ENCODE assay signal across 22 mouse cellular contexts in the genomic region with DNA sequence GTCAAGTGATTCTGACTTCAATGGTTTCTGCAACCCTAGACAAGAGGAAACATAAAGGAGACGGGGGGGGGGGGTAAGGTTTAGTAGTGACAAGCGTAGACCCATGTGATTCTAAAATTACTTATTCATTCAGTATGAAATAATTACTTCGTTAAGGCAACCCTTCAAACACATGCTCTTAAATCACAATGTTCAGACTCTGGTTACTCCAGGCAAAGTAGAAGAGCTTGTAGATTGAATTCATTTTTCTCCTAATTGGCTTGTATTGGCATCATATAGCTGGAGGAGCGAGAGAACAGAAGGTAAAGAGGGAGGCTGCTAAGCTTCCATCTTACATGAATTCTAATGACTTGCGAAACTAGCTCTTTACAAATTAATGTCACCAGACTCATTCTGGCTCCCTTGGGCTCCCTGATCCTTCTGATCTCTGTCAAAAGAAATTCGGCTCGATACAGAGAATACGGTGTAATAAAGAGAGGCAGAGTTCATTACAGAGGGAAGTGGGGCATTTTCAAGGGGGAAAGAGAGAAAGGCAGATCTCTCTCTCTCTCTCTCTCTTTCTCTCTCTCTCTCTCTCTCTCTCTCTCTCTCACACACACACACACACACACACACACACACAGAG.
A peak's percentile ranks its signal among the peaks of the same experiment; 100 is the strongest.
DNase-seq lines count a peak whose midpoint lies in the region; ATAC-seq lines count a peak whose summit lies in the region.
"Had no signal": no experiment of that assay in that cellular context is flagged by ENCODE, and none has a peak within 500 bp of the region (broad histone marks: within the 10 kb centered on the region; RNA-seq: fewer than 3 reads in every experiment).

No protein-coding gene starts in this region.

- no peak overlapping the region for H3K4me2 ChIP-seq in forebrain, embryonic 16.5 days (ENCODE audit: low read length)
- H3K4me2 ChIP-seq in midbrain, embryonic 14.5 days (ENCODE audit: low read length), result 0 out of 2 replicates have a peak overlapping the region, but pooled peaks have one; percentile 8
- H3K4me2 ChIP-seq in neural tube, embryonic 15.5 days, result no peak overlapping the region
- H3K4me2 ChIP-seq in kidney, embryonic 15.5 days, result no peak overlapping the region
- H3K4me2 ChIP-seq: embryonic facial prominence, embryonic 15.5 days; heart, embryonic 11.5 days; liver, embryonic 15.5 days had no signal

- no peaks in the 10 kb centered on the region for H3K36me3 ChIP-seq in forebrain, embryonic 16.5 days (ENCODE audit: control insufficient read depth, insufficient read depth)
- H3K36me3 ChIP-seq in midbrain, embryonic 14.5 days (ENCODE audit: control insufficient read depth, insufficient read depth, low read length), result no peaks in the 10 kb centered on the region
- no peaks in the 10 kb centered on the region for H3K36me3 ChIP-seq in neural tube, embryonic 15.5 days
- no peaks in the 10 kb centered on the region for H3K36me3 ChIP-seq in kidney, embryonic 15.5 days
- H3K36me3 ChIP-seq: embryonic facial prominence, embryonic 15.5 days; liver, embryonic 15.5 days had no signal

- WGBS in forebrain, embryonic 16.5 days, result 22% methylated on average over 8 of the region's 8 CpGs
- WGBS in midbrain, embryonic 14.5 days, result 47% methylated on average over 8 of the region's 8 CpGs
- 55% methylated on average over 8 of the region's 8 CpGs for WGBS in neural tube, embryonic 15.5 days
- 74% methylated on average over 8 of the region's 8 CpGs for whole genome bisulfite sequencing in kidney, embryonic 15.5 days

- H3K4me3 ChIP-seq in forebrain, embryonic 16.5 days (replicated peaks; ENCODE audit: low read length), result no peak overlapping the region
- no peak overlapping the region for H3K4me3 ChIP-seq in midbrain, embryonic 14.5 days (replicated peaks; ENCODE audit: low read depth, low read length)
- H3K4me3 ChIP-seq in neural tube, embryonic 15.5 days (replicated peaks), result no peak overlapping the region
- H3K4me3 ChIP-seq in kidney, embryonic 15.5 days (replicated peaks), result no peak overlapping the region
- H3K4me3 ChIP-seq: embryonic facial prominence, embryonic 15.5 days; gastrocnemius, adult 2 months; layer of hippocampus, adult 2 months; liver, embryonic 15.5 days had no signal

- no peaks in the 10 kb centered on the region for H3K27me3 ChIP-seq in forebrain, embryonic 16.5 days (replicated peaks; ENCODE audit: control insufficient read depth, insufficient read depth, low read length)
- H3K27me3 ChIP-seq in midbrain, embryonic 14.5 days (ENCODE audit: control insufficient read depth, insufficient read depth, low read length), result no peaks in the 10 kb centered on the region
- H3K27me3 ChIP-seq in neural tube, embryonic 15.5 days (replicated peaks), result no peaks in the 10 kb centered on the region
- H3K27me3 ChIP-seq in kidney, embryonic 15.5 days, result peaks cover 22% of the 10 kb centered on the region
- H3K27me3 ChIP-seq: embryonic facial prominence, embryonic 15.5 days; liver, embryonic 15.5 days; Patski had no signal

- 0 out of 2 replicates have a peak, but pooled peaks cover 4% of the 10 kb centered on the region for H3K4me1 ChIP-seq in forebrain, embryonic 16.5 days (replicated peaks; ENCODE audit: control insufficient read depth, insufficient read depth, low read length)
- H3K4me1 ChIP-seq in midbrain, embryonic 14.5 days (ENCODE audit: control insufficient read depth, insufficient read depth, low read length), result no peaks in the 10 kb centered on the region
- H3K4me1 ChIP-seq in neural tube, embryonic 15.5 days, result no peaks in the 10 kb centered on the region
- no peaks in the 10 kb centered on the region for H3K4me1 ChIP-seq in kidney, embryonic 15.5 days
- H3K4me1 ChIP-seq: embryonic facial prominence, embryonic 15.5 days; liver, embryonic 15.5 days had no signal

- ATAC-seq in forebrain, embryonic 16.5 days, result peak; percentile 93
- peak; percentile 66; the same call in 1 of the 2 replicates for ATAC-seq in midbrain, embryonic 14.5 days (ENCODE audit: low FRiP score, low TSS enrichment)
- ATAC-seq in neural tube, embryonic 15.5 days (ENCODE audit: low FRiP score), result no peak
- no peak for ATAC-seq in kidney, embryonic 15.5 days (replicated peaks; ENCODE audit: low FRiP score)
- ATAC-seq: lung, postnatal 0 days; Patski had no signal

- peak; percentile 15 for DNase-seq in embryo, embryonic 10.5 days (ENCODE audit: low spot score)
- no peak for DNase-seq in embryo, embryonic 10 days (ENCODE audit: low spot score)
- peak; percentile 14 for DNase-seq in brain, adult 2 months (ENCODE audit: low read depth, low spot score)
- DNase-seq in midbrain, embryonic 14.5 days, result peak; percentile 69
- no peak for DNase-seq in liver
- DNase-seq: adrenal gland, postnatal 14 days; cerebellum, adult 9-10 months; gastrocnemius, adult 2 months; heart, postnatal 14 days; kidney, adult 2 months; kidney, postnatal 14 days; layer of hippocampus, postnatal 36 days; thymus, postnatal 4 days had no signal

- no peak overlapping the region for H3K9ac ChIP-seq in forebrain, embryonic 16.5 days (replicated peaks; ENCODE audit: low read depth, low read length)
- no peak overlapping the region for H3K9ac ChIP-seq in midbrain, embryonic 14.5 days (replicated peaks; ENCODE audit: low read length)
- H3K9ac ChIP-seq in neural tube, embryonic 15.5 days (replicated peaks), result no peak overlapping the region
- H3K9ac ChIP-seq in kidney, embryonic 15.5 days, result no peak overlapping the region
- H3K9ac ChIP-seq: embryonic facial prominence, embryonic 15.5 days; liver, embryonic 15.5 days had no signal

- no peaks in the 10 kb centered on the region for H3K9me3 ChIP-seq in forebrain, embryonic 16.5 days (ENCODE audit: control insufficient read depth, low read length)
- H3K9me3 ChIP-seq in midbrain, embryonic 14.5 days (ENCODE audit: control insufficient read depth, low read length), result no peaks in the 10 kb centered on the region
- no peaks in the 10 kb centered on the region for H3K9me3 ChIP-seq in neural tube, embryonic 15.5 days (replicated peaks)
- no peaks in the 10 kb centered on the region for H3K9me3 ChIP-seq in kidney, embryonic 15.5 days (replicated peaks)
- H3K9me3 ChIP-seq: embryonic facial prominence, embryonic 15.5 days; liver, embryonic 15.5 days had no signal

- H3K27ac ChIP-seq in forebrain, embryonic 16.5 days (ENCODE audit: low read length), result peak overlapping the region; percentile 72
- H3K27ac ChIP-seq in midbrain, embryonic 14.5 days (replicated peaks; ENCODE audit: low read depth, low read length), result 0 out of 2 replicates have a peak overlapping the region, but pooled peaks have one; percentile 49
- H3K27ac ChIP-seq in neural tube, embryonic 15.5 days (replicated peaks), result no peak overlapping the region
- H3K27ac ChIP-seq in kidney, embryonic 15.5 days, result no peak overlapping the region
- H3K27ac ChIP-seq: embryonic facial prominence, embryonic 15.5 days; gastrocnemius, adult 2 months; layer of hippocampus, adult 2 months; liver, embryonic 15.5 days had no signal

Comparison
In these comparisons a context has a peak if more than half of its experiments do, and no peak if none do; other contexts are left out.
1. DNase-seq: peak in embryo, embryonic 10.5 days (single experiment), brain, adult 2 months (single experiment) and midbrain, embryonic 14.5 days (single experiment); none in embryo, embryonic 10 days (single experiment) and liver (single experiment).
2. ATAC-seq: peak in forebrain, embryonic 16.5 days (single experiment) and midbrain, embryonic 14.5 days (single experiment); none in neural tube, embryonic 15.5 days (single experiment) and kidney, embryonic 15.5 days (single experiment).
3. H3K27ac ChIP-seq: peak in forebrain, embryonic 16.5 days (single experiment) and midbrain, embryonic 14.5 days (single experiment); none in neural tube, embryonic 15.5 days (single experiment) and kidney, embryonic 15.5 days (single experiment).